In the genomic region with DNA sequence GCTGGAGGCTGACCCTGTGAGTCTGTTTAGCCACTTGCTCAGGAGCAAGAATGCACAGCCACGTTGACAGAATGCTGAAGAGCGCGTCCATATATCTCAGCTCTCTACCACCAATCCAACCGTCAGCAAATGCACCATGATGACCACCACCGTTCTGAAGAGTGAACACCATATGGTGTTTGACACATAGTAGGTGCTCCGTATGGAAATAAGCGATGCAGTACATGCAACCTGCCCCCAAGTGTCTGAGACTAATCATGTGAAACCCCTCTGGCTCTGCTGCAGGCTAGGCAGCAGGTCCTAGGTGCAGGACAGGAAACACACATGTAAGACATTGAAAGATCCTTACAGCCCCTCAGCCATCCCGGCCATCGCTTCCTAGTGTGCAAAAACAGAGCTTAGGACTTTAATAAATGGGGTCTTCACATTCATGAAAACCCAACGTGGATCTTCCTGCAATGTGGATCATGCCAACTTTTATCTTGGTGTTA, we compare ENCODE assay signal across 9 mouse cellular contexts. TPM values are rescaled to one million over a fixed set of nuclear protein-coding genes. Genes with fewer than 3 reads are reported as not detected.
DNase-seq lines count a peak whose midpoint lies in the region; ATAC-seq and TF ChIP-seq lines count a peak whose summit lies in the region.
"Had no signal": no experiment of that assay in that cellular context is flagged by ENCODE, and none has a peak within 500 bp of the region (broad histone marks: within the 10 kb centered on the region; RNA-seq: fewer than 3 reads in every experiment).

No protein-coding gene starts in this region.

- H3K27ac ChIP-seq in lung, embryonic 14.5 days (ENCODE audit: low read depth) = 0 out of 2 replicates have a peak overlapping the region, but pooled peaks have one; percentile 6
- H3K27ac ChIP-seq in forebrain, embryonic 13.5 days = no peak overlapping the region; the same call in 1 of the 2 replicates
- H3K27ac ChIP-seq in limb, embryonic 12.5 days = no peak overlapping the region
- H3K27ac ChIP-seq in small intestine, adult 2 months (ENCODE audit: insufficient read depth, low read depth, low read length) = peak overlapping the region; percentile 61; the same call in 1 of the 2 replicates

- 56% methylated on average over 10 of the region's 10 CpGs for WGBS in lung, embryonic 14.5 days
- 80% methylated on average over 10 of the region's 10 CpGs for WGBS in forebrain, embryonic 13.5 days
- 75% methylated on average over 10 of the region's 10 CpGs for WGBS in limb, embryonic 12.5 days
- WGBS in small intestine, adult 2 months = 60% methylated on average over 10 of the region's 10 CpGs

- DNase-seq in lung, embryonic 14.5 days = peak; percentile 10
- no peak for DNase-seq in lung, postnatal 4 days
- no peak for DNase-seq in cerebellum, adult 11 months
- DNase-seq in layer of hippocampus, adult 9-11 months = no peak
- DNase-seq in left cerebral cortex, postnatal 10 days (ENCODE audit: extremely low spot score in 1 of 2, low spot score in 2 of 2) = no peak

- H3K36me3 ChIP-seq in lung, embryonic 14.5 days (ENCODE audit: insufficient read depth) = peaks cover 8% of the 10 kb centered on the region; the same call in 1 of the 2 replicates
- H3K36me3 ChIP-seq in forebrain, embryonic 13.5 days (ENCODE audit: poor library complexity, severe bottlenecking) = no peaks in the 10 kb centered on the region
- no peaks in the 10 kb centered on the region for H3K36me3 ChIP-seq in limb, embryonic 12.5 days
- no peaks in the 10 kb centered on the region; the same call in 1 of the 2 replicates for H3K36me3 ChIP-seq in small intestine, adult 2 months (ENCODE audit: control insufficient read depth, insufficient read depth, low read length)

- TF ChIP-seq CTCF in lung, embryonic 14.5 days (IDR thresholded peaks at IDR 0.05; ENCODE audit: low read depth) = no peak
- no peak for TF ChIP-seq CTCF in small intestine, adult 2 months (IDR thresholded peaks at IDR 0.05; ENCODE audit: extremely low read depth, insufficient read length, insufficient replicate concordance, low read depth, low read length)

- TF ChIP-seq POLR2A in small intestine, adult 2 months (IDR thresholded peaks at IDR 0.05; ENCODE audit: low read depth, low read length) = no peak

- H3K9ac ChIP-seq in lung, embryonic 14.5 days = no peak overlapping the region
- H3K9ac ChIP-seq in forebrain, embryonic 13.5 days = no peak overlapping the region
- H3K9ac ChIP-seq in limb, embryonic 12.5 days (replicated peaks) = no peak overlapping the region

- ATAC-seq in lung, embryonic 14.5 days (ENCODE audit: insufficient read depth) = no peak
- ATAC-seq in forebrain, embryonic 13.5 days = no peak
- no peak; the same call in 1 of the 2 replicates for ATAC-seq in limb, embryonic 12.5 days (ENCODE audit: insufficient number of reproducible peaks, insufficient read depth, low FRiP score, low TSS enrichment, low read depth)

- intact Hi-C loops in left cerebral cortex, postnatal 10 days (cut with DNase I) = no loop called here

- 0 out of 2 replicates have a peak overlapping the region, but pooled peaks have one; percentile 62 for H3K4me3 ChIP-seq in lung, embryonic 14.5 days (ENCODE audit: low read depth, low read length)
- H3K4me3 ChIP-seq in forebrain, embryonic 13.5 days = no peak overlapping the region
- H3K4me3 ChIP-seq in limb, embryonic 12.5 days (replicated peaks) = no peak overlapping the region
- peak overlapping the region; percentile 4; the same call in 1 of the 2 replicates for H3K4me3 ChIP-seq in small intestine, adult 2 months (ENCODE audit: low read depth, low read length)

- H3K4me1 ChIP-seq in lung, embryonic 14.5 days (ENCODE audit: insufficient read depth) = no peaks in the 10 kb centered on the region
- peaks cover 27% of the 10 kb centered on the region for H3K4me1 ChIP-seq in forebrain, embryonic 13.5 days
- H3K4me1 ChIP-seq in limb, embryonic 12.5 days (replicated peaks) = peaks cover 23% of the 10 kb centered on the region
- H3K4me1 ChIP-seq in small intestine, adult 2 months (ENCODE audit: control insufficient read depth, insufficient read depth, insufficient read length, low read length) = peaks cover 15% of the 10 kb centered on the region

- H3K27me3 ChIP-seq in lung, embryonic 14.5 days (ENCODE audit: insufficient read depth, low read length) = no peaks in the 10 kb centered on the region
- no peaks in the 10 kb centered on the region for H3K27me3 ChIP-seq in forebrain, embryonic 13.5 days
- H3K27me3 ChIP-seq in limb, embryonic 12.5 days = peaks cover 14% of the 10 kb centered on the region
- no peaks in the 10 kb centered on the region for H3K27me3 ChIP-seq in small intestine, adult 2 months (ENCODE audit: control insufficient read depth, insufficient read depth, low read length)

- H3K4me2 ChIP-seq in lung, embryonic 14.5 days = peak overlapping the region; percentile 100
- peak overlapping the region; percentile 99 for H3K4me2 ChIP-seq in forebrain, embryonic 13.5 days
- H3K4me2 ChIP-seq in limb, embryonic 12.5 days = peak overlapping the region; percentile 100

- no peaks in the 10 kb centered on the region for H3K9me3 ChIP-seq in lung, embryonic 14.5 days (ENCODE audit: low read depth, low read length)
- H3K9me3 ChIP-seq in forebrain, embryonic 13.5 days (replicated peaks) = no peaks in the 10 kb centered on the region
- H3K9me3 ChIP-seq in limb, embryonic 12.5 days = no peaks in the 10 kb centered on the region

RNA-seq across cellular contexts. Expression of gene Cfap97d1, which starts 0.6 kb away (rescaled TPM):
- not detected in 2 replicates for polyA plus RNA-seq in lung, embryonic 14.5 days (2014; fragmentation: Nextera tagmentation; extraction: Ambion mirVana)
- polyA plus RNA-seq in forebrain, embryonic 13.5 days (2015; fragmentation: Nextera tagmentation; extraction: Ambion mirVana) = not detected in 2 replicates
- polyA plus RNA-seq in limb, embryonic 12.5 days (2016; fragmentation: Nextera tagmentation; extraction: Ambion mirVana) = not detected in 2 replicates
- not detected in 2 replicates for polyA plus RNA-seq in small intestine, adult 2 months (2012; rRNA removed)
- total RNA-seq in left cerebral cortex, postnatal 10 days (2021) = not detected
- total RNA-seq: gastrocnemius, postnatal 4 days had no signal

RNA-seq across cellular contexts. Expression of gene Dusp3, which starts 3.3 kb away (rescaled TPM):
- polyA plus RNA-seq in lung, embryonic 14.5 days (2014; fragmentation: Nextera tagmentation; extraction: Ambion mirVana) = 15.7 and 16.9 TPM in 2 replicates
- 8.5 and 8.7 TPM in 2 replicates for polyA plus RNA-seq in forebrain, embryonic 13.5 days (2015; fragmentation: Nextera tagmentation; extraction: Ambion mirVana)
- 11.2 and 11.6 TPM in 2 replicates for polyA plus RNA-seq in limb, embryonic 12.5 days (2016; fragmentation: Nextera tagmentation; extraction: Ambion mirVana)
- 27.9 and 28.0 TPM in 2 replicates for polyA plus RNA-seq in small intestine, adult 2 months (2012; rRNA removed)
- total RNA-seq in left cerebral cortex, postnatal 10 days (2021) = 100 to 1,000 TPM; 138 to 142 TPM

RNA-seq across cellular contexts. Expression of gene Sost, which starts 16.7 kb away (rescaled TPM):
- polyA plus RNA-seq in lung, embryonic 14.5 days (2014; fragmentation: Nextera tagmentation; extraction: Ambion mirVana) = not detected in 2 replicates
- polyA plus RNA-seq in forebrain, embryonic 13.5 days (2015; fragmentation: Nextera tagmentation; extraction: Ambion mirVana) = 0.14 TPM in 1 of 2 replicates, not detected in the other
- 1.1 and 1.2 TPM in 2 replicates for polyA plus RNA-seq in limb, embryonic 12.5 days (2016; fragmentation: Nextera tagmentation; extraction: Ambion mirVana)
- not detected in 2 replicates for polyA plus RNA-seq in small intestine, adult 2 months (2012; rRNA removed)
- total RNA-seq in left cerebral cortex, postnatal 10 days (2021) = not detected

RNA-seq across cellular contexts. Expression of gene Mpp3, which starts 44.8 kb away (rescaled TPM):
- 4.0 and 4.9 TPM in 2 replicates for polyA plus RNA-seq in lung, embryonic 14.5 days (2014; fragmentation: Nextera tagmentation; extraction: Ambion mirVana)
- 40.8 and 41.0 TPM in 2 replicates for polyA plus RNA-seq in forebrain, embryonic 13.5 days (2015; fragmentation: Nextera tagmentation; extraction: Ambion mirVana)
- 13.7 and 16.3 TPM in 2 replicates for polyA plus RNA-seq in limb, embryonic 12.5 days (2016; fragmentation: Nextera tagmentation; extraction: Ambion mirVana)
- 0.55 and 0.90 TPM in 2 replicates for polyA plus RNA-seq in small intestine, adult 2 months (2012; rRNA removed)
- 10 to 100 TPM; 34.1 to 36.3 TPM for total RNA-seq in left cerebral cortex, postnatal 10 days (2021)

RNA-seq across cellular contexts. Expression of gene Cd300lg, which starts 57.8 kb away (rescaled TPM):
- polyA plus RNA-seq in lung, embryonic 14.5 days (2014; fragmentation: Nextera tagmentation; extraction: Ambion mirVana) = 0.17 and 0.23 TPM in 2 replicates
- 0.27 and 0.31 TPM in 2 replicates for polyA plus RNA-seq in forebrain, embryonic 13.5 days (2015; fragmentation: Nextera tagmentation; extraction: Ambion mirVana)
- polyA plus RNA-seq in limb, embryonic 12.5 days (2016; fragmentation: Nextera tagmentation; extraction: Ambion mirVana) = 0.40 and 0.70 TPM in 2 replicates
- polyA plus RNA-seq in small intestine, adult 2 months (2012; rRNA removed) = 3.8 and 5.4 TPM in 2 replicates
- total RNA-seq in left cerebral cortex, postnatal 10 days (2021) = not detected

Comparison
In these comparisons a context has a peak if more than half of its experiments do, and no peak if none do; other contexts are left out.
1. H3K27ac ChIP-seq: peak in lung, embryonic 14.5 days (single experiment) and small intestine, adult 2 months (single experiment); none in forebrain, embryonic 13.5 days (single experiment) and limb, embryonic 12.5 days (single experiment).
2. H3K4me3 ChIP-seq: peak in lung, embryonic 14.5 days (single experiment) and small intestine, adult 2 months (single experiment); none in forebrain, embryonic 13.5 days (single experiment) and limb, embryonic 12.5 days (single experiment).
3. Peak in every context shown above with its lines, with median percentiles within 50 percentile points of each other: H3K4me2 ChIP-seq.